ENCODE assay signal across 9 mouse cellular contexts in the genomic region with DNA sequence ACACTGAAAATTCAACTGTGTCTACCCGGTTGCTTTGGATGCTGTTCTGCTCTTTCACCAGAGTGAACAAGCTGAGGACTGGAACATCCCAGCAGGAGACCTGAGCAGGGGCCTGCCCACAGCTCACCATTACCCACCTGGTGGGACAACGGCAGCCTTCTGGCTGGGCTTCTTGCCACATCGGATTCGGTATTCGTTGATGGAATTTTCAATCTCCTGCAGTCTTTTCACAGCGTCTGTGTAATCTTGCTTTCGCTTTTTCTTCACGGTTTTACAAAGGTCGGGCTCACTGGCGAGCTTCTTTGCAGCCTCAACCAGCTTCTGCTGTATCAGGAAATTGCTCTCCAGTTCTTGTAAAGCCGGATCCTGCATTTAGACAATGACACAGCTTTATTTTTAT. TPM values are rescaled to one million over a fixed set of nuclear protein-coding genes. Genes with fewer than 3 reads are reported as not detected.
DNase-seq lines count a peak whose midpoint lies in the region; ATAC-seq and TF ChIP-seq lines count a peak whose summit lies in the region.
"Had no signal": no experiment of that assay in that cellular context is flagged by ENCODE, and none has a peak within 500 bp of the region (broad histone marks: within the 10 kb centered on the region; RNA-seq: fewer than 3 reads in every experiment).

No protein-coding gene starts in this region.

- H3K36me3 ChIP-seq in hindbrain, postnatal 0 days (ENCODE audit: insufficient read depth, low read length): no peaks in the 10 kb centered on the region

- H3K9ac ChIP-seq in hindbrain, postnatal 0 days (replicated peaks; ENCODE audit: low read length): no peak overlapping the region

- no peak for ATAC-seq in hindbrain, postnatal 0 days

- H3K4me3 ChIP-seq in hindbrain, postnatal 0 days (ENCODE audit: low read length): no peak overlapping the region

- no peak for TF ChIP-seq CTCF in hindbrain, postnatal 0 days (IDR thresholded peaks at IDR 0.05; ENCODE audit: low read depth)

- peaks cover 4% of the 10 kb centered on the region; the same call in 1 of the 2 replicates for H3K4me1 ChIP-seq in hindbrain, postnatal 0 days (ENCODE audit: insufficient read depth, low read length)

- no peaks in the 10 kb centered on the region for H3K27me3 ChIP-seq in hindbrain, postnatal 0 days (ENCODE audit: insufficient read depth, low read length)

- H3K9me3 ChIP-seq in hindbrain, postnatal 0 days (ENCODE audit: low read length): no peaks in the 10 kb centered on the region

- peak overlapping the region; percentile 32; the same call in 1 of the 2 replicates for H3K27ac ChIP-seq in hindbrain, postnatal 0 days

- 36% methylated on average over 11 of the region's 11 CpGs for WGBS in hindbrain, postnatal 0 days

- intact Hi-C loops in left cerebral cortex, postnatal 4 days (cut with DNase I): no loop called here

- H3K4me2 ChIP-seq in hindbrain, postnatal 0 days (ENCODE audit: low read depth, low read length): peak overlapping the region; percentile 41; the same call in 1 of the 2 replicates

- DNase-seq in frontal cortex, postnatal 36 days (ENCODE audit: low spot score in 2 of 2): peak; percentile 19 to 21
- no peak for DNase-seq in frontal cortex, postnatal 14 days (ENCODE audit: low spot score in 2 of 2)
- DNase-seq in left cerebral cortex, postnatal 4 days: peak; percentile 63
- no peak for DNase-seq in left cerebral cortex, adult 9 months (ENCODE audit: low spot score in 2 of 2)
- peak; percentile 40 for DNase-seq in cerebellum, adult 11 months
- DNase-seq in hindbrain, postnatal 0 days (ENCODE audit: low spot score): peak; percentile 40
- no peak for DNase-seq in urinary bladder, postnatal 10 days (ENCODE audit: low spot score)
- DNase-seq in adipocyte (ENCODE audit: low spot score): no peak
- DNase-seq: lung, postnatal 36 days had no signal

RNA-seq across cellular contexts. Expression of a gene that starts 52.5 kb away (rescaled TPM):
- total RNA-seq in left cerebral cortex, postnatal 4 days (2021): 1 to 10 TPM in 1 of 2 experiments, under 1 TPM in 1; 0.77 to 1.1 TPM
- total RNA-seq in hindbrain, postnatal 0 days (2014; rRNA removed): 0.21 TPM in 1 of 2 replicates, not detected in the other
- polyA plus RNA-seq in hindbrain, postnatal 0 days (2015; fragmentation: Nextera tagmentation; extraction: Ambion mirVana): not detected in 2 replicates

Comparison
In these comparisons a context has a peak if more than half of its experiments do, and no peak if none do; other contexts are left out.
1. DNase-seq: peak in frontal cortex, postnatal 36 days (2 of 2), left cerebral cortex, postnatal 4 days (single experiment), cerebellum, adult 11 months (single experiment) and hindbrain, postnatal 0 days (single experiment); none in frontal cortex, postnatal 14 days (0 of 2), left cerebral cortex, adult 9 months (0 of 2), urinary bladder, postnatal 10 days (single experiment) and adipocyte (single experiment).